Mouse (Mus musculus) adipose tissue, adult 10 weeks (tissue): Measurements from ENCODE around the gene Syngr1. TPM values are rescaled to one million over a fixed set of nuclear protein-coding genes. Genes with fewer than 3 reads are reported as not detected.

ENCODE experiments used
- polyA plus RNA-seq: library from polyadenylated mRNA; stranded (reverse); fragments of 350-450 nt; fragmentation: Illumina TruSeq; extraction: RNeasy Lipid Tissue Mini Kit (QIAGEN cat#74804); gene quantifications from one replicate; pipeline ENCODE4 v1.2.3, GENCODE M21; 2014; ENCODE audit warnings: low read depth, low replicate concordance

Syngr1 gene
- 4.1 TPM for polyA plus RNA-seq

DNA sequence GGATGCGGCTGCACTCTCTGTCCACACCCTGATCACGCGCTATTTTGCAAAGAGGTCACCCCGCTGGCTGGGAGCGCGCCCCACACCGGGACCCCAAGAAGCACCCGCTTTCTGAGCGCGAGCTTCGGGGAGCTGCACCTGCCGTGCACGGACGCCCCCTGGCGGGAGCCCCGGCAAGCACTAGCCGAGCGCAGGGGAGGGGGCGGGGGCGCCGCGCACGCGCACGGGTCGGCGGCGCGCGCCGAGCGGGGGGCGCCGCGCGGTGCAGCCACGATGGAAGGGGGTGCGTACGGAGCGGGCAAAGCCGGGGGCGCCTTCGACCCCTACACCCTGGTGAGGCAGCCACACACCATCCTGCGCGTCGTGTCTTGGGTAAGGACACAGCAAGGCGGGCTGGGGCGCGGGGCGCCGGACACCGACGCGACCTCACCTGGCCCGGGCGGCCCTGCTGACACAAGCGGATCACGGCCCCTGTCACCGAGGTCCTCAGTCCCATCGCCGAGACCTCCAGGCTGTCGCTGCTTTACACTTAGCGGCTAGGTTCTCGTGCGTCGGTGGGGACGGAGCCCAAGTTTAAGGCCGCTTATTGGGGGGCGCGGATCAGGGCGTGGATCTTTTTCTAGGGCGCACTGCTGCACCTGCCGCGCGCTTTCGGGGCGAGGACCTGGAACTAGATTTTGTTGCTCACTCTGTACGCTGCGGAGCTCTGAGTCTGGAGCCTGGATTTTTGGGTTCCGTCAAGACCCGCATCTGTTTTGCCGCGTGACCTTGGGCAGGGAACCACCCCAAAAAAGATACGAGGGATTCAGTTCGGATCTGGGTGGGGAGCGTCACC is at the start of gene Syngr1, which contains the start of gene Rpl3:
TSS of gene Syngr1 (plus strand) at position 214 of the 835 bp plus-strand sequence.
TSS of gene Rpl3 (minus strand) at position 748 of the 835 bp plus-strand sequence.

DNA sequence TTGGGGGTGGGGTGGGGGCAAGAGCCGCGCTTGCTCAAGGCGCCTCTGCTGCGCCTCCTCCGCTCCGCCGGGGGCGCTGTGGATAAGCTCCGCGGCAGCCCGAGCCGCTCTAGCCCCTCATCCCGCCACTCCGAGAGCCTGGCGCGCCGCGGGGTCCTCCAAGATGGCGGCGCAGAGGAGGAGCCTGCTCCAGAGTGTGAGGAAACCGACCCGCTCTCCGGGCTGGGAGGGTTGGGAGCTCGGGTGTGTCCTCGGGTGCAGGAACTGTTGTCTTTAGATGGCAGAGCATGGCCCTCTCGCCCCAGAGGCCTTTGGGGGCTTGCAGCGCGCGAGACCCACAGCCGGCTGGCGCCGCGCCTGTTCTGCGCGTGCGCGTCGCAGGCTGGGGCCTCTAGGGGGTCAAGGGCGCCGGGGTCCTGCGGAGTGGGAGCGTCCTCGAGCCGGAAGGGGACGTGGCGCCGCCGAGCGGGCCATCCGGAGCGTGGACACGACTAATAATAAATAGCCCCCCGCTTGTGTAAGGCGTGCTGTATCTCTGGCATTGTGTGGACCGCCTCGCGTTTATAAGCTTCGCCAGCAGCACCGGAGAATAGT is 42.0 kb downstream of the Syngr1 start, which contains the start of gene Tab1:
TSS of gene Tab1 (plus strand) at position 135 of the 594 bp plus-strand sequence.

Other genes with a start within 250 kb of the Syngr1 start
- 76.7 TPM for gene Apobec3, start 199.7 kb upstream of the Syngr1 start, polyA plus RNA-seq
- gene Cbx7, start 120.2 kb upstream of the Syngr1 start, polyA plus RNA-seq, result 33.4 TPM
- 18.1 TPM for gene Pdgfb, start 76.4 kb upstream of the Syngr1 start, polyA plus RNA-seq
- gene Rpl3, start 534 bp downstream of the Syngr1 start, polyA plus RNA-seq, result 1,167 TPM
- 11.9 TPM for gene Tab1, start 41.8 kb downstream of the Syngr1 start, polyA plus RNA-seq
- gene Mgat3, start 82.4 kb downstream of the Syngr1 start, polyA plus RNA-seq, result 8.3 TPM
- 12.3 TPM for gene Mief1, start 142.7 kb downstream of the Syngr1 start, polyA plus RNA-seq
- not detected for gene AC140267.1, start 144.5 kb downstream of the Syngr1 start, polyA plus RNA-seq
- gene Atf4, start 163.8 kb downstream of the Syngr1 start, polyA plus RNA-seq, result 152 TPM
- gene Rps19bp1, start 173.0 kb downstream of the Syngr1 start, polyA plus RNA-seq, result 31.2 TPM
- 0.66 TPM for gene Cacna1i, start 195.9 kb downstream of the Syngr1 start, polyA plus RNA-seq